Mouse (Mus musculus): Measurements from ENCODE around the gene Kcnk3. TPM values are rescaled to one million over a fixed set of nuclear protein-coding genes. Genes with fewer than 3 reads are reported as not detected.

Kcnk3 gene
- total RNA-seq, 2 experiments from 2014 or later: 1,187 to 1,472 TPM

- no peak for DNase-seq
Measured at GRCm38 (mm10) chr5:30588301-30588968, 465 bp downstream of the Kcnk3 start.

DNA sequence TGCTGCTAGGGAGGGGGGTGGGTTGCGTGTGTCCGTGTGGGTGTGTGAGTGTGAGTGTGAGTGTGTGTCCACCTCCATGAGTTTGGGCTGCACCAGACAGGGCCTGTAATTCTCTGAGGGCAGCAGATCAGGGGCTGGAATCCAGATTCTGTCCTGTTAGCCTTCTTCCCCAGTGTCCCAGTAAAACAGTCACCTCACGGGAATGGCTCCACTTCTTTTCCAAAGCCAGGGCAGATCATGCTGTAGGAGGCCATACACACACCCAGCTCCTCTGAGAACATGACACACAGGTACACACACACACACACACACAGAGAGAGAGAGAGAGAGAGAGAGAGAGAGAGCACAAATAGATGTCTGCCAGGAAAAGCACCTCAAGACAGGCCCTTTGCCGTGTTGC is 1.1 kb downstream of the Kcnk3 start:
- DNase-seq: no peak

DNA sequence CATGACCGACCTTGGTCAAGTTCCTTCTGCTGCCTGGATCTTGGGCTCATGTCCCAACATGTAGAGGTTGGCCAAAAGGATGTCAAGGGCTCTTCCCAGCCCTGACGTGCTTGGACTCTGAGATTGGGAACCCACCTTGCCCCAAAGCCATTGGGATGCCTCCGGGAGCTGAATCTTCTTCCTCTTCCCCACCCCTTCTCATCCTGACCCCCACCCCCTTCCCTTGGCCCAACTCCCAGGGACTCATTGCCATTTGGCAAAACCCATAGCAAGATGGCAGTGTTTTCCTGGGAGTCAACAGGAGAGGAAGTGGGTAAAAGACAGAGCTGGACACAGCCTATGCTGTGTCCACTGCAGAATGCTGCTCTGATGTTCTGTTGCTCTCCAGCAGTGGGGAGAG is 1.6 kb downstream of the Kcnk3 start:
- DNase-seq: peak; percentile 76 to 78

DNA sequence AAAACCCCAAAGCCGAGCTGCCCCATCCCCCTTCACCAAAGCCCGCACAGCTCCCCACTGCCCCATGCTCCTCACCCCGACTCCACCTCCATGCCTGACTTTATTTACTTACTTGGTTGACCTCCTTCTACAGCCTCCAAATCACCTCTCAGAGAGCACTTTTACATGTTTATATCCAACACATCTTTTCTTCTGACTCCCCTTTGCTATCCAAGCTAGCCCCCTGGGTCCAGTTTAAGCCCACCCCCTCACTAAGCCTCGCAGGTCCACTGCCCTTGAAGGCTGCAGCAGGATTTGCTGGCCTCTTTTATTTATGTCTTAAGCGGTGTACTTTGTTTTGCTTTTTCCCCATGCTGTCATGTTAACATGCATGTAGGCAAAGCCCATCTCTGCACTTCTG is 2.3 kb downstream of the Kcnk3 start:
- DNase-seq: no peak

GRCm38 (mm10) chr5:30591205-30591731 is 3.3 kb downstream of the Kcnk3 start:
- DNase-seq: peak; percentile 77 to 78

GRCm38 (mm10) chr5:30591786-30592185 is 3.8 kb downstream of the Kcnk3 start:
- peak in 1 of 2 experiments; percentile 4 for DNase-seq

- DNase-seq: peak; percentile 83
Measured at GRCm38 (mm10) chr5:30592279-30592980, 4.5 kb downstream of the Kcnk3 start.

DNA sequence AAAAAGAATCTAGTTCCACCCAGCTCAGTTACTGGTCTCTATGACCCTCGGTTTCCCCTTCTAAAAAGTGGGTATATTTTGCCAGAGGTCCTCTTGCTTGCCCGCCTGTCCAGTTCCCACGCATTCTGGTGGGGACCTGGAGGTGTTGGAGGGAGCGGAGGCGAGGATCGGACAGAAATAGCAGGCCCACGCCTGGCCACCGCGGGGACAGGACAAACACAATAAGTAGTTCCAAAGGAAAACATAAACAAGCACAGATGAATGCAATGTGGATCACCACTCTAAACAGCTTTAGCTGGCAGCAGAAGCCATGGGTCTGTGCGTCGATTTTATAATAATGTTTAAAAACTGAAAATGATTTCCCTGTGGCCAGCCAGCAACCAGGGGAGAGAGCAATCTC is 5.4 kb downstream of the Kcnk3 start:
- peak in 1 of 2 experiments; percentile 25 for DNase-seq

GRCm38 (mm10) chr5:30593811-30594504 is 6.0 kb downstream of the Kcnk3 start:
- DNase-seq: peak; percentile 74 to 78

- DNase-seq: peak; percentile 46 to 75
Measured at GRCm38 (mm10) chr5:30594953-30595560, 7.1 kb downstream of the Kcnk3 start.

DNA sequence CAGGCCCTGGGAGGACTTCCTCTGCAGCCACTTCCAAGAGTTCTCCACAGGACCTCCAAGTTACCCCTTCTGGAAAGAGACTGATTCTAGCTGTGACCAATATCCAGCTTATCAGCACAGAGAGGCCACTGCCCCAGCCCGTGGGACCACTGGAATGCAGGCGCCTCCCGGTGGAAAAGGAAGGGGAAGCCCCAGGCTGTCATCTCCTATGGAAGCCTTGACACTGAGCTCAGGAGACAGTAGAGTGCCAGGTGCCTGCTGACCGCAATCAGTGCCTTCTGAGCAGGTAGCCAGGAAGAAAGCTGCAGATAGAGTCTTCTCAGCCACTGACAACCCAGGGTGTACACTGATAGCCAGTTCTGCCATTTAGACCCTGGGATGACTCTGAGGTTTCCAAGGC is 13.4 kb downstream of the Kcnk3 start:
- DNase-seq: no peak

DNA sequence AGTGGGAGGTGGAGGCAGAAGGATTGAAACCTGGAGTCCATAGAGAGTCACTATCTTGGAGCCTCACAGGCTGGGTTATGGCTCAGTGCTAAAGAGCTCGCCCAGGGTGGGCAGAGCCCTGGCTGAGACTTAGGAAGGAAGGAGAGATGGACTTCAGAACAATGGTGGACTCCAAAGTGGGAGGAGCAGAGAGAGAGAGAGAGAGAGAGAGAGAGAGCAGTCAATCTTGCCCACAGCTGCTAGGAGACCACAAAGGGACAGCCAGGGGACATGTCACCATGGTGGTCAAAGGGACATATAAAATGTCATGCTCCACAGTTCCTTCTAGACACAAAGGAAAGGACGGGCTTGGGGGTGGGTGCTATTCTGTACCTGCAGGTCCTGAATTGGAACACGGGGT is 15.3 kb downstream of the Kcnk3 start:
- peak in 1 of 2 experiments; percentile 12 for DNase-seq

- DNase-seq: peak; percentile 50 to 52
Measured at GRCm38 (mm10) chr5:30603926-30604325, 16.0 kb downstream of the Kcnk3 start.

GRCm38 (mm10) chr5:30604769-30605188 is 16.8 kb downstream of the Kcnk3 start:
- DNase-seq: peak; percentile 71 to 80

DNA sequence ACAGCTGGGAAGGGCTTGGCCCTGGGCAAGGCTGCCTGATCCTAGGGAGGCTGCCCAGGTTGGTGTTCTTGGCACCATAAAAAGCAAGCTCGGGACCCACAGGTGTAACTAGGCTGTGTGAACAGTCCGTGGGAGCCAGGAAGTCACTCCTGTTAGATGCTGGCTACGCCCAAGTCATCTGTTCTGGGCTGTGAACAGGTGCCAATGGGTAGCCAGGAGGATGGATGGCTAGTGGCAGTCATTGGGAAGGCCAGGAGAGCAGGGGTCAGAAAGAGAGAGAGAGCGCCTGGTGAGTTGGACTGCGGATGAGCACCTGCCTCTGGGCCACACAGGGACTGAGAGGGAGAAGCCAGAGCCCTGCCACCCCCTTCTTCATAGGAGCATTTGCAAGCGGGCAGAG is 17.7 kb downstream of the Kcnk3 start:
- no peak for DNase-seq

DNA sequence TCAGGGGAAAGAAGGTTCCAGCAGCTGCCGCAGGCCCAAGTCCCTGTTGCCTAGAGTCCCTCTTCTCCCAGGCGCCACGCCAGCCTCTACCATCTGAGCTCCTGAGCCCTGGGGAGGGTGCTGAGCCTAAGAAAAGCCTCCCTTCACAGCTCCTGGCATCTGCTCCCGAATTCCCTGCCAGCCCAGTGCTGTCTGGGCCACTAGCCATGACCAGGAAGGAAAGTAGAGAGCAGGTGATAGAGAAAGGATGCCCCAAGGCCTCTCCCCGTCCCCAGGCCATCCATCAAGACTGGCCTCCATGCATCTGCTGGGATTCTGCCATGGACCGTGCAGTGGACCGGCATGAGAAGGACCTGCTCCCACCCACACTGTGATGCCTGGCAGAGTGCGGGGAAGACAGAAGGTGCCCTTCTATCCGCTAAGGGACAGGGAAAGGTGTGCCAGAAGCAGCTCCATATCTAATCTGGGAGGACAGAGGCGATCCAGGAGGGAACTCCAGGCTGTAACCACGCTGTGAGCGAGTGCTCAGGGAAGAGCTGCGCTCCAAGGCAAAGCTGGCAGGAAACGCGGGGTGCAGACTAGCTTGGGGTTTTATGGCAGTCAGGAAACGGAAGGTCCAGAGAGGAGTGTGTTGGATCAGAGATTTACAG is 18.6 kb downstream of the Kcnk3 start:
- DNase-seq: peak in 1 of 2 experiments; percentile 74

- no peak for DNase-seq
Measured at GRCm38 (mm10) chr5:30609094-30609493, 21.1 kb downstream of the Kcnk3 start.

- no peak for DNase-seq
Measured at GRCm38 (mm10) chr5:30609918-30610645, 22.1 kb downstream of the Kcnk3 start.

DNA sequence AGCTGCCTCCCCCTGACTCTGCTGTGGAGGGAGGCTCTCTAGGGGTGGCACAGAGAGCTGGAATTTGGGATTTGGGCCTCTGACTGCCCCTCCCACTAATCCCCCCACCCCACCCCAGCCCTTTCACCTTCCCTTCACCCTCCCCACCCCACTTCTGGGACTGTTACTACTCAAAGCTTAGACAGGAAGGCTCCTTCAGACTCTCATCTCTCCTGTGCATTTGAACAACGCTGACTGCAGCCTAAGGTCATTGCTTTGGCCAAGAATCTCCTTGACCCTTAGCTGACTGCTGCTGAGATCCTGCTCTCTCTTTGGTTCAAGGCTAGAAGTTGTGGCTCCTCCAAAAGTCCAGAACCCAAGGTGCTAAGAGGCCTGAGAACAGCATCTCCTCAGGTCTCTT is 23.1 kb downstream of the Kcnk3 start:
- no peak for DNase-seq

DNA sequence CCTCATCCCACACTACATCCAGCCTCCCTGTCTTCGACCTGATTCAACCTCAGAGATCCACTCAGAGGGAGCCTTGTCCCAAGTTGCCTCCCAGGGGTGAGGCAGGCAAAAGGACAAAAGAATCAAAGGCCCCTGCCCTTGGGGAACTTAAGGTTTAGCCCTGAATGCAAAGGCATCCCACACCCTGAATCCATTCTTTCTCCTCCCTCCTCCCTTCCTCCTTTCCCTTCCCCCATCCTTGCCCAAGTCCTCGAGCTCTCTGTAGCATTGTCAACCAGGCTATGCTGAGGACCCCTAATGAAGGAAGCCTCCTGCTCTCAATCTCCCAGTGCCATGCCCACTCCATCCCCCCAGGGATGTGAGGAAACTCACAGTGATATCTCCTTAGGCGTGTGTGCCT is 23.7 kb downstream of the Kcnk3 start:
- no peak for DNase-seq

DNA sequence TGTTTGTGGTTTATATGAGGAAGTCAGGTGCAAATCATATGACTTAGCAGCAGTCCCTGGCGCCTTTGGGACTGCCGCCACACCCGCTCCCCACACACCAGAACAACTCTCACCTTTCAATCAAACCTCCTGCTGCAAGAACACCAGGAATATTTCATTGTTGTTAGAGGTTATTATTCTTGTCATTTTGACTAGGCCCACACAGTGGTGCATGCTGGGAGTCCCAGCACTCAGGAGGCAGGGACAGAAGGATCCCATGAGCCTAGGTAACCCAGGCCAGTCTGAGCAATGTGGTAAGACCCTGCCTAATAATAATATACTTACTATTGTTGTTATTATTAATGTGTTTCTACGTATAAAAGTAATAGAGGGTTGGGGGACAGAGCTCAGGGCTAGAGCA is 24.6 kb downstream of the Kcnk3 start:
- no peak for DNase-seq
